Mouse (Mus musculus) hindbrain, embryonic 15.5 days (tissue): ENCODE data around the gene Gm28043. TPM values are rescaled to one million over a fixed set of nuclear protein-coding genes. Genes with fewer than 3 reads are reported as not detected.
A peak's percentile ranks its signal among the peaks of the same experiment; 100 is the strongest.
"Not testable (repeated sequence)": the region's sequence is repeated elsewhere in the genome, so short reads cannot be mapped to it uniquely, and the experiment has no call there.

ENCODE experiments used
- ATAC-seq: fragments of 200-750 bp; cut with Nextera tagmentation; 2 replicates; pipeline ENCODE4 v1.8.0; 2017; ENCODE audit warnings: low read depth, moderate number of reproducible peaks, moderate TSS enrichment; ENCODE audit not compliant: low FRiP score
- H3K27ac ChIP-seq: fragments of 300-500 bp; sonication (generic); replicated peaks from 2 replicates; pipeline ENCODE4 v1.5.1; 2015; ENCODE audit warnings: mild to moderate bottlenecking, inconsistent platforms
- H3K27me3 ChIP-seq: fragments of 300-500 bp; sonication (generic); 2 replicates; pipeline ENCODE4 v1.6.1; 2015; ENCODE audit warnings: control low read depth, inconsistent platforms
- H3K36me3 ChIP-seq: fragments of 300-500 bp; sonication (generic); 2 replicates; pipeline ENCODE4 v1.6.1; 2015; ENCODE audit warnings: control low read depth, inconsistent platforms
- H3K4me1 ChIP-seq: fragments of 300-500 bp; sonication (generic); replicated peaks from 2 replicates; pipeline ENCODE4 v1.6.1; 2015; ENCODE audit warnings: control low read depth, inconsistent platforms
- H3K4me2 ChIP-seq: fragments of 300-500 bp; sonication (generic); 2 replicates; pipeline ENCODE4 v1.6.1; 2015; ENCODE audit warnings: moderate library complexity, mild to moderate bottlenecking, inconsistent platforms
- H3K4me3 ChIP-seq: fragments of 300-500 bp; sonication (generic); 2 replicates; pipeline ENCODE4 v1.5.1; 2015; ENCODE audit warnings: mild to moderate bottlenecking, inconsistent platforms
- H3K9ac ChIP-seq: fragments of 300-500 bp; sonication (generic); 2 replicates; pipeline ENCODE4 v1.6.1; 2015; ENCODE audit warnings: inconsistent platforms
- H3K9me3 ChIP-seq: fragments of 300-500 bp; sonication (generic); 2 replicates; pipeline ENCODE4 v1.6.1; 2016; ENCODE audit warnings: control low read depth, inconsistent platforms
- WGBS: fragments of 180-500 bp; shearing (Covaris S2); methylation state at CpG from one replicate; pipeline ENCODE4 v1.1.7; 2015; 5-methylcytosine and 5-hydroxymethylcytosine counted together
- polyA plus RNA-seq: library from polyadenylated mRNA; unstranded; fragments of >200 nt; fragmentation: Nextera tagmentation; extraction: Ambion mirVana; gene quantifications from 2 replicates; pipeline ENCODE4 v1.2.1, GENCODE M21; 2015

The Gm28043 gene
- polyA plus RNA-seq, 1 experiment from 2014 or later, result 3.3 TPM

DNA sequence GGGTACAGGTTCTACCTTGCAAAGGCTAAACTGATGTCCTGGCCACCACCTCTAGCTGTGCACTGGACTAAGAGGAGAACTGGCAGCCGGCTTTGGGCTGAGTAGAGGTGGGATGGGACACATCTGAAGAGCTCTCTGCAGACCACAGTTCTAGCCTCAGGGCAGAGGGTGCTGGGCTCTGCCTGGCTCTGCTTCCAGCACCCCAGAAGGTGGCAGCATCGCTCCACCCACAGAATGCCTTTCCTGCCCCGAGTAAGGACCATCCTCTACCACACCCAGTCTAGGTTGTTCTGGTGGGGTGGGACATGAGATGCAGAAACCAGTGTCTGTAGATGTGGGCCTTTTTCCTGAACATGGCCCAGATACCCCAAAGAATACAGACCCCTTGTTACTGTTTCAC is 90.1 kb downstream of the Gm28043 start:
- Histone ChIP-seq H3K36me3 (peaks cover 17% of the 10 kb centered on the region; the same call in 1 of the 2 replicates), H3K9ac (no peak overlapping the region), H3K4me2 (no peak overlapping the region), H3K4me1 (peaks cover 51% of the 10 kb centered on the region), H3K9me3 (no peaks in the 10 kb centered on the region), H3K4me3 (no peak overlapping the region), H3K27ac (no peak overlapping the region), H3K27me3 (no peaks in the 10 kb centered on the region)
- 20% methylated on average over 3 of the region's 3 CpGs for WGBS
- peak; percentile 49 for ATAC-seq

DNA sequence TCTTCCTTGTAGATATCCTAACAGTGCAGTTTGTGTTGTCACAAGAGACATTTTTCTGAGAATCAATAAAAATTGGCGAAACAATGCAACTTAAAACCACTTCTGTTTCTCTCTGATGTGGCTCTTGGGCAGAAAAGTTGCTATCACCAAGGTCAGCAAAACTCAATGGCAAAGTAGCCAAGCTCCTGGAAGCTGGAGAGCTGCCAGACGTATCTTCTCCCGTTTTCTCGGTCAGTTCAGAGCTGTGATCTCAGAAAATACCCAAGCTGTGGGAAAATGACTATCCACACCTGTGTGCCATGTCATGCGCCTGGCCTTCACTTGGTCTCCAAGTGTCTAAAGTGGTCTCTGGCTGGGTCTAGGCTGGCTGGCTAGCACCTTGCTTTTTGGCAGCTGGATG is 91.2 kb downstream of the Gm28043 start:
- Histone ChIP-seq H3K4me1 (peaks cover 62% of the 10 kb centered on the region), H3K27ac (no peak overlapping the region), H3K36me3 (0 out of 2 replicates have a peak, but pooled peaks cover 11% of the 10 kb centered on the region), H3K4me3 (no peak overlapping the region), H3K4me2 (no peak overlapping the region), H3K27me3 (no peaks in the 10 kb centered on the region), H3K9ac (no peak overlapping the region), H3K9me3 (no peaks in the 10 kb centered on the region)
- ATAC-seq, result no peak
- WGBS, result 81% methylated on average over 5 of the region's 5 CpGs

DNA sequence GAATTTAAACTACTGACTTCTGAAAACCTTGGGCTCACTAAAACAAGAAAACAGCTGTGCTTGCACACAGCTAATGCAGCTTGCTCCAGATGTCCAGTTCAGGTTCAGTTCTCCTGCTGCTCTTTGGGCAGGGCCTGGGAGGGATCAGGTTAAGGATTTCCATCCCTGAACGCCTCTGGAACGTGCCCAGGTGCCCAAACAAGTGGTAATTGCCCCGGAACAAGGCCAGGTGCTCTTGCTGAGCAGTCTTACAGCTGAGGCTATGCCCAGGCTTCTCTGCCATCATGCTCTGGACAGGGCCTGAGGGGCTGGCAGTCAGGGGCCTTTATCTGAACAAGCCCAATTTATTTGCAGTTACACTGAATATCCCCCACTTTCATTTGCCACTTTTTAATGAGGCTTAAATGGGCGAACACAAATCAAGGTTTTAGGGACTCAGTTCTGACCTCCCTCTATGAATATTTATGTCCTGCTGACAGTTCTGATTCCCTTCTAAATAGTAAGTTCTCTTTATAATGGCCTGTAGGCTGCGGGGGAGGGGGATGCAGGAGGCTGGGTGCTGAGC is 92.4 kb downstream of the Gm28043 start:
- Histone ChIP-seq H3K27me3 (no peaks in the 10 kb centered on the region), H3K27ac (no peak overlapping the region), H3K4me3 (no peak overlapping the region), H3K9me3 (no peaks in the 10 kb centered on the region), H3K9ac (no peak overlapping the region), H3K36me3 (no peaks in the 10 kb centered on the region), H3K4me1 (peaks cover 74% of the 10 kb centered on the region), H3K4me2 (no peak overlapping the region)
- ATAC-seq, result no peak
- 37% methylated on average over 5 of the region's 5 CpGs for WGBS

DNA sequence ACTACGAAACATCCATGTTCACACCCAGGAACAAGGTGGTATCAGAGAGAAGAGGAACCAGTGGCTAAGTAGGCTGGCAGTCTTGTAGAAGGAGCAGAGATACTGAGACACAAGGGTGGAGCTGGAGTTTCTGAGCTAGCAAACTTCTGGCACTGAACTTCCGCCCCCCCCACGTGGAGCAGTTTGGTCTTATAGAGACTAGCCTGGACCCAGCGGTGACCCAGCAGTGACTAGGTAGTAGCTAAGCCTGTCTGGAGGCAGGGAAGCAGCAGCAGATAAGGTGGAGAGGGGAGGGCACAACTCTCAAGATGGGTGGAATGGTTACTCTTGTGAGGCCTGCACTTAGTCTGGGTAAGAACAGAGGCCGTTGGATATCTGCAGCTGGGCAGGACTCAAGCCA is 94.1 kb downstream of the Gm28043 start:
- Histone ChIP-seq H3K9ac (no peak overlapping the region), H3K36me3 (no peaks in the 10 kb centered on the region), H3K4me3 (no peak overlapping the region), H3K27ac (no peak overlapping the region), H3K9me3 (no peaks in the 10 kb centered on the region), H3K4me1 (peaks cover 72% of the 10 kb centered on the region), H3K4me2 (no peak overlapping the region), H3K27me3 (no peaks in the 10 kb centered on the region)
- 75% methylated on average over 5 of the region's 5 CpGs for WGBS
- no peak for ATAC-seq

DNA sequence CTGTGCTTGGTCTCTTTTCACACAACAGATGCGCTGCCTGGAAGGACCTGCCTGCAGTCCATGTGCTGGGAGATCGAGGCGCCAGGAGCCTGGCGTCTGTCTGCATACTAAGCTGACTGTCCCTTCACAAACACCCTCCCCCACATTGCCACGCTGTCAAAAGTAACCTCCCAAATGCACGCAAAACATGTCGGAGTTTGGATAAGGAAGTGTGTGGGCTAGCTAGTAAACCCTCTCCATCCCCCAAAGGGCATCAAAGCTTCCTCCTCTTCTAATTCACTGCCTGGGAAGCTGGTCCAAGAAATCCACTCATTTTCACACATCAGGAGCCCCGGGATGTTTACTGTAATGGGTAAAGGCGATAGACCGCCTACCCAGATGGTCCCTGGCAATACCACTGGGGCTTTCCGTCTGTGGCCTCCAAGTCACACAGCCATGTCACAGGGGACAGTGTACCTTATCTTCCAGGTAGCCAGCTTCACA is 95.9 kb downstream of the Gm28043 start:
- ATAC-seq, result no peak

DNA sequence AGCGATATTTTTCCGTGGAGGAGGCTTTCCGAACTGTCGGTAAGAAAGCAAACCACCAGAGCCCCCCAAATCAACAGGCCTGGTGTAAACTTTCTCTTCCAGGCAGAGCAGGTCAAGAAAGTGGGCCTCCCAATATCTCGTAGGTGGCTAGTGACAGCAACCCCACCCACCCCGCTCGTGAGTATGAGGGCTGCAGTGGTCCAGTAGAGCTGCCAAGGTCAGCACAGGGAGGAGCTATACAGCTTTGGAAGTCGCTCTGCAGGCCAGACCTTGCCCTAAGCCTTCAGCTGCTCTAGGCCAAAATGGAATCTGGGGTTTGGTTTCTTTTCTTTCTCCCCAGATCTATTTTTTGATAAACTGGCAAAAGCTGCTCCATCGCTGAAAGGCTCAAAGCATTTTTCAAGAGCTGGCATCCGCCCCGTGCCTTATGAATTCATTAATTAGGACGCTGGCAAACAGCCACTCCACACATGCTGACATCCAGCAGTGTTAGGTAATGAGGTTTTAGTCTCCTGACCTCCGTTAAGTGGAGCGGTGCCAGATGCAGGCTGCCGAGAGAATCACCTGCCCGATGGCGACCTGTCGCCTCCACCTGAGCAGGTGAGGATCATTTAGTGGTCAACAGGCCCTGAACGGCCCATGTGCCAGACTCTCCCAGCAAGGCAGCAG is 96.5 kb downstream of the Gm28043 start:
- no peaks in the 10 kb centered on the region for H3K9me3 ChIP-seq
- H3K4me3 ChIP-seq, result no peak overlapping the region
- WGBS, result 45% methylated on average over 19 of the region's 19 CpGs
- no peaks in the 10 kb centered on the region for H3K27me3 ChIP-seq
- H3K4me2 ChIP-seq, result no peak overlapping the region
- peaks cover 75% of the 10 kb centered on the region for H3K4me1 ChIP-seq
- no peaks in the 10 kb centered on the region for H3K36me3 ChIP-seq
- no peak overlapping the region for H3K9ac ChIP-seq
- H3K27ac ChIP-seq, result peak overlapping the region; percentile 71
- ATAC-seq, result 0 out of 2 replicates have a peak, but pooled peaks have one; percentile 24

More for the DNA sequence above, 95.9 kb downstream of the Gm28043 start:
- no peak overlapping the region for H3K4me2 ChIP-seq
- no peak overlapping the region for H3K9ac ChIP-seq
- H3K27ac ChIP-seq, result peak overlapping the region; percentile 71
- H3K4me1 ChIP-seq, result peaks cover 72% of the 10 kb centered on the region
- H3K9me3 ChIP-seq, result no peaks in the 10 kb centered on the region
- no peak overlapping the region for H3K4me3 ChIP-seq
- no peaks in the 10 kb centered on the region for H3K27me3 ChIP-seq
- WGBS, result 46% methylated on average over 11 of the region's 11 CpGs
- no peaks in the 10 kb centered on the region for H3K36me3 ChIP-seq

DNA sequence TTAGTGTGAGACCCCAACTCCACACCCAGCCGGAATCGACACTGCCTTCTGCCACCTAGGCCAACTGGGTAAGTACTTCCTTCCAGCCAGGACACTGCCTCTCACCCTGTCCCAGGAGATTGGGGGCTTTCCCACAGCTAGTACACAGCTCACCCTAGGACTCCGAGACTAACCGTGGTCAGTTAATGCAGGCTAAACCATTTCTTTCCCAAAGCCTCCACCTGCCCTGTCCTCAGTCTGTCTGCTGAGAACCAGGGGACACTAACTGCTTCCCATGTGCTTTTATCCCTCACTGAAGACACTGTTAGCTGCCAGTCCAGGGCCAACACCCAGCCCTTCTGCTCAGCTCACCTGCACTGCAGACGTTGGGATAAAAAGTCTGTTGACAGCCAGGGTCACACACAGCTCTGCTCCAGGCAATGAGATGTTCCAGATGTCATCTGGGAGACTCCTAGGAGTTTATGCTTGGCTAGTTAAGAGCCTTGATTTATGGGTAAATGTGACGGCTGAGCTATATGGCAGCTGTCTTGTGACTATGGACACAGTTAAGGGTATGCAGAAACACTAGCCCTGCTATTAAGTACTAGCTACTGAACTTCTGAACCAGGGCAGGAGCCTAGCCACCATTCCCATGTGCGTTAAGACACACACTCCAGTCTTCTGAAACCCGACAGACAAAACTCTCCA is 97.2 kb downstream of the Gm28043 start:
- Histone ChIP-seq H3K4me3 (no peak overlapping the region), H3K9me3 (no peaks in the 10 kb centered on the region), H3K36me3 (no peaks in the 10 kb centered on the region), H3K4me2 (no peak overlapping the region), H3K27me3 (no peaks in the 10 kb centered on the region), H3K27ac (peak overlapping the region; percentile 71), H3K4me1 (peaks cover 72% of the 10 kb centered on the region), H3K9ac (no peak overlapping the region)
- WGBS, result 61% methylated on average over 8 of the region's 8 CpGs
- no peak for ATAC-seq

DNA sequence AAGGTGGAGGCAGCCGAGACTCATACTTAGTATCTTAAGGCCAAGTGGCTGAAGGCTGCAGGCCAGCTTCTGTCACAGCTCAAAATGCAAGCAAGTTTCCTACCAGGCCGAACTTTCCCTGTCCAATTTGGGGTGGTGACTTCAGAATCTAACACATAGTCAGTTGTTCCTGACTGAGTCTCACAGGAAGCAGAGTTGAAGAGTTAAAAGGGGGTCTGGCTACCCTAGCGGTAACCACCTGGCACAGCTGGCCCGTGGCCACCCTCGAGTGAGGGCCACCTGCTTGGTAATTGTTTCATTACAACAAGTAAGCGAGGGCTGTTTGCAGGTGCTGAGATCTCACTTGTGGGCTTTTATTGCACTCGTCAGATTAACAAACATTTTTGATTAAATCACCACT is 97.9 kb downstream of the Gm28043 start:
- Histone ChIP-seq H3K4me3 (no peak overlapping the region), H3K4me2 (no peak overlapping the region), H3K27ac (no peak overlapping the region; the same call in 1 of the 2 replicates), H3K9me3 (no peaks in the 10 kb centered on the region), H3K27me3 (no peaks in the 10 kb centered on the region), H3K4me1 (peaks cover 69% of the 10 kb centered on the region), H3K9ac (no peak overlapping the region), H3K36me3 (no peaks in the 10 kb centered on the region)
- WGBS, result 61% methylated on average over 7 of the region's 7 CpGs
- ATAC-seq, result no peak

DNA sequence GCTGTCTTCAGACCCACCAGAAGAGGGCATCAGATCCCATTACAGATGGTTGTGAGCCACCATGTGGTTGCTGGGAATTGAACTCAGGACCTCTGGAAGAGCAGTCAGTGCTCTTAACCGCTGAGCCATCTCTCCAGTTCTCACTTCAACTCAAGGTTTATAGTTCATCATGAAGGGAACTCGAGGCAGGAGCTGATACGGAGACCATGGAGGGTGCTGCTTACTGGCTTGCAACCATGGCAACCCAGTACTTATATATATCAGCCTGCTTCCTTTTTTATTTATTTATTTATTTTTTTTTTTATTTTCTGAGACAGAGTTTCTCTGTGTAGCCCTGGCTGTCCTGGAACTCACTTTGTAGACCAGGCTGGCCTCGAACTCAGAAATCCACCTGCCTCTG is 99.1 kb downstream of the Gm28043 start:
- not testable (repeated sequence) for H3K9me3 ChIP-seq, ATAC-seq, H3K4me3 ChIP-seq, H3K36me3 ChIP-seq, H3K27me3 ChIP-seq, H3K27ac ChIP-seq, H3K9ac ChIP-seq, H3K4me2 ChIP-seq
- WGBS, result 97% methylated on average over 4 of the region's 4 CpGs
- peaks cover 57% of the 10 kb centered on the region for H3K4me1 ChIP-seq

DNA sequence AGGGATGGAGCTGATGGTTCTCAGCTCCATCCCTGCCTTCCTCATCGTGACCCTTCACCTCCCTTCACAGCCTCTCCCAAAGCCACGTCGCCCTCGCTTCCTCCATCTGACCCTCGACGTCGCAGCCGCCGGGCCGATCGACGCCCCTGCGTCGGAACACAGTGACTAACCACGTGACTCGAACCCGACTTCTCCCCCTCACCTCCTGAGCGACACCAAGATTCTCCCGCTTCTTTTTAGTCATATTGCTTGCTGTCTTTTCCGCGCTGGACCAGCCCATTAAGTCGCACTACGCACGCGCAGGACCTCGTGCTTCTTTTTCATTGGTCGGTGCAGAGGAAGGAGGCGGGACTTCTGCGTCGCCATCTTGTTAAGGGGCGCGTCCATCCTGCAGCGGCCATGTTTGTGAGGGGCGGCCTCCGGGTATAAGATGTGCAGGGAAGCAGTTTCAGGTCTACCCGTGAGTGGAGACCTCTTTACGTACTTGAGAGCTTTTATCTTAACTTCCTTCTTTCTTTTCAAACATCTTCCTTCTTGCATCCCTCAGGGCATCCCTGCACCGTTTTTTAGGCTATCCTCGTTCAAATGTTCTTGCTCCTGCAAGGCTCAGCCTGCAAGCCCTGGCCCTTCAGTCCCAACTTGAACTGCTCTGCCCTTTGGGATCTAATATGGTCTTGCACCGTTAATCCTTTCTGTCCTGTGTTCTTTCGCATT is 102.2 kb downstream of the Gm28043 start, which contains the start of gene Ccdc167:
TSS of gene Ccdc167 (minus strand) at position 313 of the 714 bp plus-strand sequence.
- H3K36me3 ChIP-seq, result no peaks in the 10 kb centered on the region
- no peaks in the 10 kb centered on the region for H3K9me3 ChIP-seq
- no peaks in the 10 kb centered on the region for H3K27me3 ChIP-seq
- peak within 1 kb of the TSS; percentile 54 for H3K4me3 ChIP-seq
- 5% methylated on average over 41 of the region's 41 CpGs for WGBS
- peak within 1 kb of the TSS; percentile 80 for H3K4me2 ChIP-seq
- ATAC-seq, result peak; percentile 97
- peaks cover 26% of the 10 kb centered on the region for H3K4me1 ChIP-seq
- H3K9ac ChIP-seq, result peak within 1 kb of the TSS; percentile 56
- H3K27ac ChIP-seq, result peak within 1 kb of the TSS; percentile 77

DNA sequence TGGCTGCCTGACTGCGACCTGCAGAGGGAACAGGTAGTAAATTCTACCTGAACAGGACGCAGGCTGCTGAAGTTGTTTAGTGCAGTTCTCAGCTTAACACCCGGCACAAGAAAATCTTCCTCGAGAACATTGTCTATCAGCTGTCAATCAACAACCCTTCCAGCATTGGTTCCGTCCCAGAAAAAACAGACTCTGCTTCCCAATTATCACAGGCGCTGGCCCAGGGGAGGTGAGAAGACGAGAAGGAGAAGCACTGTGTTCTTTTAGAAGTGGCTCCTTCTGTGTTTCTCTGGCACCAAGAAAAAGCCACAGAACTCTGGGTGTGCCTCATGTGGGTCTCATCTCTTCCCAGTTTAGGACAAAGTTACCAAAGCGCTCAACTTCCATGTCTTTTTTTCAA is 104.0 kb downstream of the Gm28043 start:
- Histone ChIP-seq H3K4me2 (no peak overlapping the region), H3K36me3 (no peaks in the 10 kb centered on the region), H3K4me3 (no peak overlapping the region), H3K27ac (no peak overlapping the region), H3K9ac (no peak overlapping the region), H3K4me1 (peaks cover 12% of the 10 kb centered on the region), H3K27me3 (no peaks in the 10 kb centered on the region), H3K9me3 (no peaks in the 10 kb centered on the region)
- 82% methylated on average over 8 of the region's 8 CpGs for WGBS
- ATAC-seq, result no peak
